In genomic region chr11:97487656-97488055, GRCm38 (mm10) we compare ENCODE assay signal across 27 mouse cellular contexts. TPM values are rescaled to one million over a fixed set of nuclear protein-coding genes. Genes with fewer than 3 reads are reported as not detected.
DNase-seq lines count a peak whose midpoint lies in the region; ATAC-seq and TF ChIP-seq lines count a peak whose summit lies in the region.
"Had no signal": no experiment of that assay in that cellular context is flagged by ENCODE, and none has a peak within 500 bp of the region (broad histone marks: within the 10 kb centered on the region; RNA-seq: fewer than 3 reads in every experiment).

No protein-coding gene starts in this region.

- DNase-seq in spleen, adult 18-20 months, result peak; percentile 33 to 40
- DNase-seq in spleen, postnatal 14 days (ENCODE audit: low spot score in 2 of 2), result no peak
- peak; percentile 37 for DNase-seq in thymus, postnatal 14 days
- no peak for DNase-seq in thymus, adult 2 months
- peak; percentile 39 for DNase-seq in thymus, postnatal 4 days
- DNase-seq: adrenal gland, adult 2 months; adrenal gland, postnatal 14 days; cerebellum, adult 11-12 months; cerebellum, adult 8-10 months; cerebellum, postnatal 36 days; embryo, embryonic 11 days; gastrocnemius, postnatal 25 days; heart, adult 18-20 months; heart, postnatal 10 days; heart, postnatal 36 days had no signal

- no peaks in the 10 kb centered on the region for H3K27me3 ChIP-seq in thymus, adult 2 months (ENCODE audit: control insufficient read depth, insufficient read depth, low read length)
- H3K27me3 ChIP-seq in kidney, embryonic 16.5 days (ENCODE audit: insufficient read depth, low read length), result no peaks in the 10 kb centered on the region
- H3K27me3 ChIP-seq: embryonic facial prominence, embryonic 13.5 days; forebrain, embryonic 15.5 days; heart, embryonic 12.5 days; heart, embryonic 15.5 days had no signal

- H3K4me2 ChIP-seq in kidney, embryonic 16.5 days (replicated peaks; ENCODE audit: low read depth, low read length), result no peak overlapping the region
- H3K4me2 ChIP-seq: embryonic facial prominence, embryonic 13.5 days; forebrain, embryonic 12.5 days; forebrain, embryonic 15.5 days; heart, embryonic 12.5 days; heart, embryonic 15.5 days; hindbrain, embryonic 13.5 days had no signal

- WGBS in thymus, adult 2 months, result 33% methylated on average over 3 of the region's 3 CpGs
- 52% methylated on average over 3 of the region's 3 CpGs for WGBS in kidney, embryonic 16.5 days

- no peak for TF ChIP-seq CTCF in thymus, adult 2 months (IDR thresholded peaks at IDR 0.05; ENCODE audit: borderline replicate concordance, control insufficient read depth, extremely low read depth, insufficient read depth, low read length, poor library complexity)

- no peaks in the 10 kb centered on the region for H3K9me3 ChIP-seq in kidney, embryonic 16.5 days (ENCODE audit: low read length)
- H3K9me3 ChIP-seq: embryonic facial prominence, embryonic 10.5 days; embryonic facial prominence, embryonic 13.5 days; forebrain, embryonic 12.5 days; forebrain, embryonic 15.5 days; heart, embryonic 12.5 days; heart, embryonic 15.5 days; hindbrain, embryonic 10.5 days; hindbrain, embryonic 13.5 days had no signal

- no peak overlapping the region for H3K27ac ChIP-seq in thymus, adult 2 months (ENCODE audit: control insufficient read depth, insufficient read depth, low read length)
- H3K27ac ChIP-seq in kidney, embryonic 16.5 days (ENCODE audit: low read length), result no peak overlapping the region
- H3K27ac ChIP-seq: embryonic facial prominence, embryonic 10.5 days; embryonic facial prominence, embryonic 13.5 days; forebrain, embryonic 12.5 days; forebrain, embryonic 15.5 days; heart, embryonic 15.5 days; hindbrain, embryonic 10.5 days; hindbrain, embryonic 13.5 days had no signal

- no peaks in the 10 kb centered on the region for H3K36me3 ChIP-seq in thymus, adult 2 months (ENCODE audit: control insufficient read depth, insufficient read depth, low read length)
- peaks cover 37% of the 10 kb centered on the region for H3K36me3 ChIP-seq in kidney, embryonic 16.5 days (ENCODE audit: insufficient read depth, low read length)

- no peak for TF ChIP-seq POLR2A in thymus, adult 2 months (IDR thresholded peaks at IDR 0.05; ENCODE audit: control insufficient read depth, extremely low read depth, insufficient read depth, low read length, poor library complexity)

- no peak for ATAC-seq in kidney, embryonic 16.5 days (ENCODE audit: low FRiP score, low TSS enrichment)
- ATAC-seq: CD4-positive, CD25-positive, alpha-beta regulatory T cell, adult 4 months; forebrain, embryonic 15.5 days; hindbrain, embryonic 16.5 days had no signal

- H3K4me3 ChIP-seq in thymus, adult 2 months (ENCODE audit: control insufficient read depth, insufficient read depth, low read length), result no peak overlapping the region
- H3K4me3 ChIP-seq in kidney, embryonic 16.5 days (ENCODE audit: low read length), result no peak overlapping the region
- H3K4me3 ChIP-seq: embryonic facial prominence, embryonic 10.5 days; embryonic facial prominence, embryonic 13.5 days; erythroblast, embryonic 14.5 days; forebrain, embryonic 12.5 days; forebrain, embryonic 15.5 days; heart, embryonic 12.5 days; heart, embryonic 15.5 days; hindbrain, embryonic 10.5 days; hindbrain, embryonic 13.5 days had no signal

- H3K9ac ChIP-seq in kidney, embryonic 16.5 days (replicated peaks; ENCODE audit: low read length), result no peak overlapping the region
- H3K9ac ChIP-seq: embryonic facial prominence, embryonic 13.5 days; forebrain, embryonic 12.5 days; forebrain, embryonic 15.5 days; heart, embryonic 12.5 days; heart, embryonic 15.5 days; hindbrain, embryonic 13.5 days had no signal

- peaks cover 4% of the 10 kb centered on the region; the same call in 1 of the 2 replicates for H3K4me1 ChIP-seq in thymus, adult 2 months (replicated peaks; ENCODE audit: control insufficient read depth, insufficient read depth, low read length)
- peaks cover 6% of the 10 kb centered on the region; the same call in 1 of the 2 replicates for H3K4me1 ChIP-seq in kidney, embryonic 16.5 days (ENCODE audit: insufficient read depth, low read length)
- H3K4me1 ChIP-seq: embryonic facial prominence, embryonic 13.5 days; forebrain, embryonic 15.5 days had no signal

RNA-seq across cellular contexts. Expression of gene 4933428G20Rik, which starts 12.5 kb away (rescaled TPM):
- not detected in 2 replicates for polyA plus RNA-seq in thymus, adult 2 months (2012; rRNA removed)
- 0.75 and 1.3 TPM in 2 replicates for polyA plus RNA-seq in kidney, embryonic 16.5 days (2015; fragmentation: Nextera tagmentation; extraction: Ambion mirVana)
- polyA plus RNA-seq: CD4-positive, CD25-positive, alpha-beta regulatory T cell, adult 4 months; erythroblast, embryonic 14.5 days had no signal

Comparison
In these comparisons a context has a peak if more than half of its experiments do, and no peak if none do; other contexts are left out.
1. DNase-seq: peak in spleen, adult 18-20 months (2 of 2), thymus, postnatal 14 days (single experiment) and thymus, postnatal 4 days (single experiment); none in spleen, postnatal 14 days (0 of 2) and thymus, adult 2 months (single experiment).